Mouse (Mus musculus): ENCODE data around the gene Dnaaf5. TPM values are rescaled to one million over a fixed set of nuclear protein-coding genes. Genes with fewer than 3 reads are reported as not detected.

The Dnaaf5 gene
- 7.0 and 7.5 TPM in 2 replicates for polyA plus RNA-seq (2015; fragmentation: Nextera tagmentation; extraction: Ambion mirVana)

DNA sequence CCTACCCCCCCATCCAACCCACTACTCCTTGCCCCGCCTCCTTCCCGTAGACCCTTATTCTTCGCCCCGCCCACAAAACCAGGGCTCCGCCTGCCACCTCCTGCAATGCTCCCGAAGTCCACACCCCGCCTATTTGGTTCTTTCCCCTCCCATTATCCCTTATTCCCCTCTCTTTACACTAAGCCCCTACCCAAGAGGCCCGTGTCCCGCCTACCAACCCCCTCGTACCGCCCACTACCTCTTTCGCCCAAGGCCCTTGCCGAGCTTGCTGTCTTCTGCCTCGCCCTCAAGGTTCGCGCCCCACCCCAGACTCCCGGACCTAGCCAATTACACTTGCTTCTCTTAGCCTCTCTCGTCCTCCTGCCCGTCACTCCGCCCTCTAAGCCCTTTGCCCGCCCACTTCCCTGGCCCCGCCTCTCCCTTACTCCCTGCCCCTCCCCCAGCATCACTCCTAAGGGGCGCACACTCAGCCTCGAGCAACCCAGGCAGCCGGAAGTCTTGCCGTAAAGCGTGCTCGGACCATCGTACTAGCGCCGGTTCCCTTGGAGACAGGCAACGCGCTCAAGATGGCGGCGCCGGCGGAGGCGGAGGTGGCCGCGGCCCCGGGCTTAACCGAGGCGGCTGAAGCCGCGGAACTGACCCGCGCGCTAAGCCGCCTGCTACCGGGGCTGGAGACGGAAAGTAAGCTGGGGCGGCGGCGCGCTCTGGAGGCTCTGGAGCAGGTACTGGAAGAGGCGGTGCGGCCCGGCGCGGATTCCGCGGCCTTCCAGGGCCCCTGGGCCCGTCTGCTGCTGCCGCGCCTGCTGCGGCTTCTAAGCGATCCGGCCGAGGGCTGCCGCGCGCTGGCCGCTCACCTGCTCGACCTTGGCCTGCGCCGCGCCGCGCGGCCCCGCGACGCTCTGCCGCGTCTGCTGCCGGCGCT, at the start of gene Dnaaf5, which contains the start of gene Prkar1b:
TSS of gene Dnaaf5 (plus strand) at position 543 of the 922 bp plus-strand sequence.
TSS of gene Prkar1b (minus strand) at position 321 of the 922 bp plus-strand sequence.
- Histone ChIP-seq H3K9ac (peak within 1 kb of the TSS; percentile 70), H3K27ac (peak within 1 kb of the TSS; percentile 80), H3K9me3 (no peaks in the 10 kb centered on the region), H3K27me3 (replicated peaks) (no peaks in the 10 kb centered on the region), H3K4me1 (replicated peaks) (peaks cover 16% of the 10 kb centered on the region), H3K4me3 (replicated peaks) (peak within 1 kb of the TSS; percentile 81), H3K36me3 (peaks cover 5% of the 10 kb centered on the region; the same call in 1 of the 2 replicates), H3K4me2 (replicated peaks) (peak within 1 kb of the TSS; percentile 87)
- ATAC-seq = peak; percentile 97
- WGBS = under 1% methylated on average over 87 of the region's 87 CpGs

GRCm38 (mm10) chr5:139101783-139102182, 48.2 kb upstream of the Dnaaf5 start:
- WGBS = 58% methylated on average over 6 of the region's 6 CpGs
- Histone ChIP-seq H3K27me3 (replicated peaks) (no peaks in the 10 kb centered on the region), H3K9me3 (no peaks in the 10 kb centered on the region), H3K4me3 (replicated peaks) (no peak overlapping the region), H3K9ac (no peak overlapping the region), H3K36me3 (no peaks in the 10 kb centered on the region), H3K27ac (no peak overlapping the region), H3K4me2 (replicated peaks) (no peak overlapping the region), H3K4me1 (replicated peaks) (peaks cover 7% of the 10 kb centered on the region)
- no peak for ATAC-seq

DNA sequence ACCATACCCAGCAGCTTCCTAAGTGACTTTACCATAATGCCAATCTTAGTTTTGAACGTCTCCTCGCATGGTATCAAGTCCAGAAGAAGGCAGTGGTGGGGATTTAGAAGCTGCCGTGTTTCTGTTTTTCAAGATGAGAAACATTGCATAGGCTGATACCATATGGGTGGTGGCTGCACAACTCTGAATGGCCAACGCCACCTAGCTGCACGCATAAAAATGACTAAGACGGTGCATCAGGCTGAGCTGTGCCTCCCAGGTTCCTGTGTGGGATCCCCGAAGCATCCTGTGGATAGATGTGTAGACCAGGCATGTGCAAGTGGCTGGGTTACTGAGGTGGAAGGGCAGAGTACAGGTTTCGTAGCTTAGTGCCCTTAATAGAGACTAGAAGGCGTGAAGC, 42.2 kb upstream of the Dnaaf5 start:
- no peak for ATAC-seq
- Histone ChIP-seq H3K9me3 (no peaks in the 10 kb centered on the region), H3K4me2 (replicated peaks) (no peak overlapping the region), H3K4me3 (replicated peaks) (no peak overlapping the region), H3K36me3 (no peaks in the 10 kb centered on the region), H3K27me3 (replicated peaks) (no peaks in the 10 kb centered on the region), H3K9ac (no peak overlapping the region), H3K4me1 (replicated peaks) (0 out of 2 replicates have a peak, but pooled peaks cover 4% of the 10 kb centered on the region), H3K27ac (no peak overlapping the region)
- WGBS = 69% methylated on average over 9 of the region's 9 CpGs

GRCm38 (mm10) chr5:139110140-139110855, 39.7 kb upstream of the Dnaaf5 start:
- H3K4me3 ChIP-seq (replicated peaks) = no peak overlapping the region
- no peak overlapping the region for H3K9ac ChIP-seq
- ATAC-seq = no peak
- no peaks in the 10 kb centered on the region for H3K27me3 ChIP-seq (replicated peaks)
- no peak overlapping the region for H3K27ac ChIP-seq
- no peaks in the 10 kb centered on the region for H3K9me3 ChIP-seq
- 89% methylated on average over 2 of the region's 2 CpGs for WGBS
- H3K36me3 ChIP-seq = no peaks in the 10 kb centered on the region
- H3K4me2 ChIP-seq (replicated peaks) = no peak overlapping the region
- 0 out of 2 replicates have a peak, but pooled peaks cover 4% of the 10 kb centered on the region for H3K4me1 ChIP-seq (replicated peaks)

DNA sequence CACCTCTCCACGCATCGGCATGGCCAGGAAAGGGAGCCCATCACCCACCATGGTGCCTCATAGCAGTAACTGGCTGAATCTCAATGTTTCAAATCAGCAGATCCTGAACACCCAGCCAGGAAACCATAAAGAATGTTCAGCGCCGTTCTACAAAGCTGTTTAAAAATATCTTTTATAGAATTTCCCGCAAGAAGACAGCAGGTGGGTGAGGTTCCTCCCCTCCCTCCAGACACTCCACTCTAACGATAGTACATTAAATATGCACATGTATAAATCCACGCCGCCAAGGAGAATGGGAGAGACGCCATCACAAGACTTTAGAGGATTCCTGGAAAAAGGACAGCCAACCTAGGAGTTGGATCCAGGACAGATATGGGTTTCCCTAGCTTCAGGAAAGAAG, 38.0 kb upstream of the Dnaaf5 start:
- WGBS = 71% methylated on average over 9 of the region's 9 CpGs
- H3K4me1 ChIP-seq (replicated peaks) = 0 out of 2 replicates have a peak, but pooled peaks cover 4% of the 10 kb centered on the region
- no peaks in the 10 kb centered on the region for H3K9me3 ChIP-seq
- H3K27me3 ChIP-seq (replicated peaks) = no peaks in the 10 kb centered on the region
- no peak overlapping the region for H3K9ac ChIP-seq
- H3K4me3 ChIP-seq (replicated peaks) = no peak overlapping the region
- ATAC-seq = no peak
- no peak overlapping the region for H3K27ac ChIP-seq
- H3K4me2 ChIP-seq (replicated peaks) = no peak overlapping the region
- H3K36me3 ChIP-seq = no peaks in the 10 kb centered on the region

DNA sequence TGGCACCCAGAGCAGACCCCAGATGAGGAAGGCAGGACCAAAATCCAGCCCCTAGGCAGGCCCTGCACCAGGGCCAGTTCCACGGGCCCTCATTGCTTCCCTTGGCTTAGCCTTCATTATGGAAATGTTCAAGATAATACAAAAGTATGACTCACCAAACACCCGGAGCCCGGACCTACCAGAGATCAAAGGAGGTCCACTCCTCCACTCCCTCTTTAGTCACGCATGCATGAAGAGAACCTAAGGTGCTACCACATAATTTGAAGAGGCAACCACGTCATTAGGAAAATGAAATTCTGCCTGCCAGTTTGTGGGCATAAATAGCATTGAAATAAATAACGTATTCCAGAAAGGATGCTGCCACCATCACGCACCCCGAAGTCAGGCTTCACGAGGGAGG, 37.6 kb upstream of the Dnaaf5 start:
- 71% methylated on average over 9 of the region's 9 CpGs for WGBS
- Histone ChIP-seq H3K9ac (no peak overlapping the region), H3K9me3 (no peaks in the 10 kb centered on the region), H3K36me3 (no peaks in the 10 kb centered on the region), H3K27me3 (replicated peaks) (no peaks in the 10 kb centered on the region), H3K4me3 (replicated peaks) (no peak overlapping the region), H3K4me1 (replicated peaks) (0 out of 2 replicates have a peak, but pooled peaks cover 4% of the 10 kb centered on the region), H3K27ac (no peak overlapping the region), H3K4me2 (replicated peaks) (no peak overlapping the region)
- ATAC-seq = no peak

DNA sequence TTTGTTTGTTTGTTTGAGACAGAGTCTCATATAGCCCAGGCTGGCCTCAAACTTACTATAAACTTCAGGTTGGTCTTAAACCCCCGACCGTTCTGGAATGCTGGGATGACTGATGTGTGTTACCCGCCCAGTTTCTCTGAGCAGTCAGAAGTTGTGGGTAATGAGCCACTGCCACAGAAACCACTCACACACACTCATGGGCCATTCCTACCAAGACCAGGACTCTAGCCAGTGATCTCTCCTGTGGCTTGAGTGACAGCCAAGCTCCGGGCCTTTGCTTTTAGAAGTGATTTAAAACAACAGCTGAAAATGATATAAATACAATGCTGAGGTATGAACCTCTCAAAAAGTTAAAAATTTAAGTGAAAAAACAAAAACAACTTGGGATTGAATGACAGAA, 35.1 kb upstream of the Dnaaf5 start:
- Histone ChIP-seq H3K9ac (no peak overlapping the region), H3K4me2 (replicated peaks) (no peak overlapping the region), H3K9me3 (no peaks in the 10 kb centered on the region), H3K27me3 (replicated peaks) (no peaks in the 10 kb centered on the region), H3K36me3 (no peaks in the 10 kb centered on the region), H3K27ac (no peak overlapping the region), H3K4me1 (replicated peaks) (0 out of 2 replicates have a peak, but pooled peaks cover 7% of the 10 kb centered on the region), H3K4me3 (replicated peaks) (no peak overlapping the region)
- ATAC-seq = no peak
- 76% methylated on average over 4 of the region's 4 CpGs for WGBS

DNA sequence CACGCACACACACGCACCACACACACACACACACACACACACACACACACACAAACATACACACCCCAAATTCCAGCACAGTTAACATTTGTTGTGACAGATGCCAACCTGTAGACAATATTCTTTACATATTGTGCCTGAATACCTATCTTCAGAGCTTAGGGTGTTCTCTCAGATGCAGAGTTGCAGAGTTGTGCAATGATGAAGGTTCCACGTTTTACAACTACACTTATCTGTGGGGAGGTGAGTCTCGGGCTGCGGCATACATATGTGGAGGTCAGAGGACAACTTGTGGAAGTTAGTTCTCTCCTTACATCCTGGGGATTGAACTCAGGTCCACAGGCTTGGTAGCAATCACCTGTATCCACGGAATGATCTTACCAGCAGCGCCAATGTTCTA, 34.5 kb upstream of the Dnaaf5 start:
- ATAC-seq = 0 out of 2 replicates have a peak, but pooled peaks have one; percentile 11
- WGBS = 82% methylated on average over 7 of the region's 7 CpGs

GRCm38 (mm10) chr5:139118139-139118960, 31.7 kb upstream of the Dnaaf5 start:
- H3K4me1 ChIP-seq (replicated peaks) = 0 out of 2 replicates have a peak, but pooled peaks cover 3% of the 10 kb centered on the region
- H3K27me3 ChIP-seq (replicated peaks) = no peaks in the 10 kb centered on the region
- H3K9me3 ChIP-seq = no peaks in the 10 kb centered on the region
- ATAC-seq = no peak
- H3K27ac ChIP-seq = no peak overlapping the region
- H3K36me3 ChIP-seq = no peaks in the 10 kb centered on the region
- H3K9ac ChIP-seq = no peak overlapping the region
- no peak overlapping the region for H3K4me2 ChIP-seq (replicated peaks)
- 59% methylated on average over 5 of the region's 5 CpGs for WGBS
- H3K4me3 ChIP-seq (replicated peaks) = no peak overlapping the region

More for the DNA sequence above, 34.5 kb upstream of the Dnaaf5 start:
- H3K27ac ChIP-seq = no peak overlapping the region
- no peaks in the 10 kb centered on the region for H3K9me3 ChIP-seq
- H3K9ac ChIP-seq = no peak overlapping the region
- H3K4me2 ChIP-seq (replicated peaks) = no peak overlapping the region
- H3K4me3 ChIP-seq (replicated peaks) = no peak overlapping the region
- no peaks in the 10 kb centered on the region for H3K36me3 ChIP-seq
- no peaks in the 10 kb centered on the region for H3K27me3 ChIP-seq (replicated peaks)
- 0 out of 2 replicates have a peak, but pooled peaks cover 7% of the 10 kb centered on the region for H3K4me1 ChIP-seq (replicated peaks)

GRCm38 (mm10) chr5:139118961-139119276, 31.1 kb upstream of the Dnaaf5 start:
- no peaks in the 10 kb centered on the region for H3K27me3 ChIP-seq (replicated peaks)
- no peak overlapping the region for H3K9ac ChIP-seq
- ATAC-seq = no peak
- H3K9me3 ChIP-seq = no peaks in the 10 kb centered on the region
- H3K4me3 ChIP-seq (replicated peaks) = no peak overlapping the region
- H3K27ac ChIP-seq = no peak overlapping the region
- 0 out of 2 replicates have a peak, but pooled peaks cover 3% of the 10 kb centered on the region for H3K4me1 ChIP-seq (replicated peaks)
- no peak overlapping the region for H3K4me2 ChIP-seq (replicated peaks)
- WGBS = 58% methylated on average over 2 of the region's 2 CpGs
- H3K36me3 ChIP-seq = no peaks in the 10 kb centered on the region

GRCm38 (mm10) chr5:139125717-139126116, 24.3 kb upstream of the Dnaaf5 start:
- ATAC-seq = no peak
- no peak overlapping the region for H3K4me3 ChIP-seq (replicated peaks)
- H3K9me3 ChIP-seq = no peaks in the 10 kb centered on the region
- H3K9ac ChIP-seq = no peak overlapping the region
- peaks cover 10% of the 10 kb centered on the region; the same call in 1 of the 2 replicates for H3K4me1 ChIP-seq (replicated peaks)
- no peak overlapping the region for H3K4me2 ChIP-seq (replicated peaks)
- 73% methylated on average over 3 of the region's 3 CpGs for WGBS
- H3K27ac ChIP-seq = no peak overlapping the region
- H3K27me3 ChIP-seq (replicated peaks) = no peaks in the 10 kb centered on the region; the same call in 1 of the 2 replicates
- H3K36me3 ChIP-seq = no peaks in the 10 kb centered on the region
